Mouse (Mus musculus): ENCODE data around the gene 2410137M14Rik.

DNA sequence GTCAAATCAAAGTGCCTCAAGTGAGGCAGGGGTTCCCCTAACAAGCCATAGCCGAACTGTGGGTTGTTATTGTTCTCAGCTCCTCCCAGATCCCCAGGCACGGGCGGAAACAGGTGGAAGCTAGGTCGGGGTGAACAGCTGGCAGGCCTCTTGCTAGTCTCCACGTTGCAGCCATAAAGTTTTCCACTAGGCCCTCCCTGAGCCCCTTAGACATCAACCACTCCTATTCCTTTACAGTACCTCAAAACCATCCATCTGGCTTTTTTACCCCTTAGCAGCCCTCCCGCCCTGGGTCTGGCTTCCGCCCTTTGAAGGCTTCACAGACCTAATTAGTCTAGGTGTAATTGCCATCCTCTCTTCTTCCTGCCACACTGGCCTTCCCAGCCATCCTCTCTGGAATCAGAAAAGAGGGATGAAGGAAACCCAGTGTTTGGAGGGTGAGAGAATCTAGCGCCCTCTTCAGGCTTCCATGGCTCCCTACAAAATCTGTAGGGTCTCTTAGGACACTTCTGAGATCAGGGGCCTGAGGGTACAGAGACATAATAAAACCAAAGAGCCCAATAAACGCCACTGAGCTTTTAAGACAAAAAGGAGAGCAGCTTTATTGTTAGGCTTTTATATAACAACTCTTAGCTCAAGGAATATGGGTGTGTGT lies 36.8 kb downstream of the 2410137M14Rik start:
- TF ChIP-seq TAL1 (IDR thresholded peaks at IDR 0.05; ENCODE audit: low read length) (no peak), GATA1 (IDR thresholded peaks at IDR 0.05; ENCODE audit: low read length) (no peak)
